29 mouse cellular contexts compared by ENCODE assay signal in genomic region chr17:48080626-48081025, GRCm38 (mm10). TPM values are rescaled to one million over a fixed set of nuclear protein-coding genes. Genes with fewer than 3 reads are reported as not detected.
"Had no signal": no experiment of that assay in that cellular context is flagged by ENCODE, and none has a peak within 500 bp of the region (broad histone marks: within the 10 kb centered on the region; RNA-seq: fewer than 3 reads in every experiment).

No protein-coding gene starts in this region.

- H3K9me3 ChIP-seq: kidney, embryonic 15.5 days; lung, embryonic 15.5 days; midbrain, embryonic 10.5 days; midbrain, embryonic 13.5 days had no signal

- H3K4me1 ChIP-seq: kidney, embryonic 15.5 days; lung, embryonic 15.5 days; megakaryocyte, embryonic 14.5 days; midbrain, embryonic 13.5 days had no signal

- H3K27me3 ChIP-seq: kidney, embryonic 15.5 days; lung, embryonic 15.5 days; midbrain, embryonic 13.5 days had no signal

- ATAC-seq: liver, postnatal 0 days; midbrain, embryonic 13.5 days had no signal

- H3K27ac ChIP-seq: kidney, embryonic 15.5 days; left cerebral cortex, adult 2 months; liver, embryonic 14.5 days; lung, embryonic 15.5 days; midbrain, embryonic 10.5 days; midbrain, embryonic 13.5 days had no signal

- H3K4me3 ChIP-seq: kidney, embryonic 15.5 days; left cerebral cortex, adult 2 months; lung, embryonic 15.5 days; megakaryocyte, embryonic 14.5 days; midbrain, embryonic 10.5 days; midbrain, embryonic 13.5 days had no signal

- H3K36me3 ChIP-seq: kidney, embryonic 15.5 days; lung, embryonic 15.5 days; midbrain, embryonic 10.5 days; midbrain, embryonic 13.5 days had no signal

- H3K4me2 ChIP-seq: kidney, embryonic 15.5 days; lung, embryonic 15.5 days; midbrain, embryonic 13.5 days had no signal

- H3K9ac ChIP-seq: kidney, embryonic 15.5 days; liver, embryonic 14.5 days; liver, postnatal 0 days; lung, embryonic 15.5 days; midbrain, embryonic 13.5 days had no signal

- DNase-seq: kidney, postnatal 10 days; kidney, postnatal 36 days; layer of hippocampus, postnatal 36 days; liver, postnatal 0 days; lung, postnatal 10 days; lung, postnatal 36 days; thymus, adult 18-20 months; thymus, postnatal 36 days had no signal

RNA-seq across cellular contexts. Expression of gene 1700067P10Rik, which starts 8.5 kb away (rescaled TPM):
- total RNA-seq: layer of hippocampus, adult 8-10 months; layer of hippocampus, postnatal 10 days; layer of hippocampus, postnatal 36 days; left cerebral cortex, adult 2 months; left cerebral cortex, postnatal 10 days; left cerebral cortex, postnatal 36 days; liver, adult 2 months; midbrain, postnatal 0 days had no signal
- polyA plus RNA-seq: kidney, embryonic 15.5 days; limb, embryonic 11.5 days; liver, adult 2 months; liver, embryonic 14.5 days; liver, postnatal 0 days; lung, embryonic 15.5 days; midbrain, embryonic 10.5 days; midbrain, postnatal 0 days; neural tube, embryonic 11.5 days; neural tube, embryonic 14.5 days; small intestine, adult 2 months; spleen, adult 2 months; stomach, embryonic 16.5 days had no signal

RNA-seq across cellular contexts. Expression of gene 1700122O11Rik, which starts 42.5 kb away (rescaled TPM):
- total RNA-seq: layer of hippocampus, adult 8-10 months; layer of hippocampus, postnatal 10 days; layer of hippocampus, postnatal 36 days; left cerebral cortex, adult 2 months; left cerebral cortex, postnatal 10 days; left cerebral cortex, postnatal 36 days; liver, adult 2 months; midbrain, postnatal 0 days had no signal
- polyA plus RNA-seq: kidney, embryonic 15.5 days; limb, embryonic 11.5 days; limb, embryonic 14.5 days; liver, adult 2 months; liver, embryonic 14.5 days; liver, postnatal 0 days; lung, embryonic 15.5 days; midbrain, embryonic 10.5 days; midbrain, embryonic 13.5 days; midbrain, postnatal 0 days; neural tube, embryonic 11.5 days; neural tube, embryonic 14.5 days; small intestine, adult 2 months; spleen, adult 2 months; stomach, embryonic 16.5 days; urinary bladder, adult 2 months had no signal
